Mouse (Mus musculus) embryonic facial prominence, embryonic 11.5 days (tissue): ENCODE data around the gene Gm28635. TPM values are rescaled to one million over a fixed set of nuclear protein-coding genes. Genes with fewer than 3 reads are reported as not detected.
A peak's percentile ranks its signal among the peaks of the same experiment; 100 is the strongest.

Experiments
- ATAC-seq: fragments of 200-750 bp; cut with Nextera tagmentation; replicated peaks from 2 replicates; pipeline ENCODE4 v1.8.0; 2017; ENCODE audit warnings: low read depth; ENCODE audit not compliant: insufficient number of reproducible peaks, low FRiP score, low TSS enrichment
- DNase-seq: peaks from one replicate; pipeline ENCODE4 v3.0.0-alpha.2; 2015; ENCODE audit warnings: low spot score
- H3K27ac ChIP-seq: fragments of 300-500 bp; sonication (generic); replicated peaks from 2 replicates; pipeline ENCODE4 v1.5.1; 2014; ENCODE audit warnings: mild to moderate bottlenecking, low read depth, low read length, control low read depth
- H3K27me3 ChIP-seq: fragments of 300-500 bp; sonication (generic); 2 replicates; pipeline ENCODE4 v1.6.1; 2014; ENCODE audit warnings: mild to moderate bottlenecking, low read length, moderate library complexity, mixed read lengths; ENCODE audit not compliant: control insufficient read depth, insufficient read depth
- H3K36me3 ChIP-seq: fragments of 300-500 bp; sonication (generic); replicated peaks from 2 replicates; pipeline ENCODE4 v1.6.1; 2014; ENCODE audit warnings: low read depth, mild to moderate bottlenecking, low read length, moderate library complexity, mixed read lengths; ENCODE audit not compliant: control insufficient read depth, insufficient read depth
- H3K4me1 ChIP-seq: fragments of 300-500 bp; sonication (generic); 2 replicates; pipeline ENCODE4 v1.6.1; 2014; ENCODE audit warnings: low read length, mixed read lengths; ENCODE audit not compliant: control insufficient read depth, insufficient read depth
- H3K4me2 ChIP-seq: fragments of 300-500 bp; sonication (generic); 2 replicates; pipeline ENCODE4 v1.6.1; 2014; ENCODE audit warnings: low read depth, mild to moderate bottlenecking, control low read depth, low read length, moderate library complexity
- H3K4me3 ChIP-seq: fragments of 300-500 bp; sonication (generic); 2 replicates; pipeline ENCODE4 v1.5.1; 2014; ENCODE audit warnings: low read depth, low read length, control low read depth
- H3K9ac ChIP-seq: fragments of 300-500 bp; sonication (generic); replicated peaks from 2 replicates; pipeline ENCODE4 v1.6.1; 2014; ENCODE audit warnings: mild to moderate bottlenecking, control low read depth, low read length
- H3K9me3 ChIP-seq: fragments of 300-500 bp; sonication (generic); replicated peaks from 2 replicates; pipeline ENCODE4 v1.6.1; 2016; ENCODE audit warnings: mild to moderate bottlenecking, low read length, inconsistent platforms, mixed read lengths; ENCODE audit not compliant: control insufficient read depth
- WGBS: fragments of 180-500 bp; shearing (Covaris S2); extraction: QIAGEN DNeasy Blood & Tissue Kit; methylation state at CpG from one replicate; pipeline ENCODE4 v1.1.7; 2014; 5-methylcytosine and 5-hydroxymethylcytosine counted together
- polyA plus RNA-seq: library from polyadenylated mRNA; unstranded; fragments of >200 nt; fragmentation: Nextera tagmentation; extraction: Ambion mirVana; gene quantifications from 2 replicates; pipeline ENCODE4 v1.2.1, GENCODE M21; 2014

The Gm28635 gene
- polyA plus RNA-seq, 1 experiment from 2014 or later, result not detected

- H3K27me3 ChIP-seq, result no peaks in the 10 kb centered on the region
Measured at GRCm38 (mm10) chr2:84705295-84705694, 27.5 kb upstream of the Gm28635 start.

GRCm38 (mm10) chr2:84704329-84704728, 26.5 kb upstream of the Gm28635 start:
- Histone ChIP-seq H3K4me3 (no peak overlapping the region), H3K4me2 (no peak overlapping the region), H3K9ac (no peak overlapping the region), H3K27ac (no peak overlapping the region), H3K9me3 (no peaks in the 10 kb centered on the region), H3K36me3 (no peaks in the 10 kb centered on the region; the same call in 1 of the 2 replicates), H3K27me3 (no peaks in the 10 kb centered on the region), H3K4me1 (no peaks in the 10 kb centered on the region)
- ATAC-seq, result no peak
- no peak for DNase-seq
- WGBS, result 78% methylated on average over 5 of the region's 5 CpGs

More at GRCm38 (mm10) chr2:84705295-84705694, 27.5 kb upstream of the Gm28635 start:
- Histone ChIP-seq H3K4me2 (no peak overlapping the region), H3K27ac (no peak overlapping the region), H3K4me3 (no peak overlapping the region), H3K36me3 (no peaks in the 10 kb centered on the region; the same call in 1 of the 2 replicates), H3K9me3 (no peaks in the 10 kb centered on the region), H3K9ac (no peak overlapping the region), H3K4me1 (no peaks in the 10 kb centered on the region)
- ATAC-seq (no peak), DNase-seq (no peak)
- WGBS, result 85% methylated on average over 1 of the region's 1 CpGs

GRCm38 (mm10) chr2:84703497-84703896, 25.7 kb upstream of the Gm28635 start:
- H3K36me3 ChIP-seq, result no peaks in the 10 kb centered on the region; the same call in 1 of the 2 replicates
- DNase-seq (no peak), ATAC-seq (no peak)
- H3K27me3 ChIP-seq, result no peaks in the 10 kb centered on the region
- H3K27ac ChIP-seq, result no peak overlapping the region
- no peak overlapping the region for H3K4me3 ChIP-seq
- 92% methylated on average over 1 of the region's 1 CpGs for WGBS
- no peaks in the 10 kb centered on the region for H3K4me1 ChIP-seq
- H3K9ac ChIP-seq, result no peak overlapping the region
- H3K4me2 ChIP-seq, result no peak overlapping the region
- H3K9me3 ChIP-seq, result no peaks in the 10 kb centered on the region

GRCm38 (mm10) chr2:84695007-84695695, 17.3 kb upstream of the Gm28635 start:
- Histone ChIP-seq H3K9me3 (no peaks in the 10 kb centered on the region), H3K27ac (no peak overlapping the region), H3K9ac (no peak overlapping the region), H3K4me1 (no peaks in the 10 kb centered on the region), H3K36me3 (peaks cover 8% of the 10 kb centered on the region), H3K27me3 (no peaks in the 10 kb centered on the region), H3K4me2 (no peak overlapping the region), H3K4me3 (no peak overlapping the region)
- DNase-seq (no peak), ATAC-seq (no peak)
- 90% methylated on average over 5 of the region's 5 CpGs for WGBS

- H3K4me1 ChIP-seq, result no peaks in the 10 kb centered on the region
- H3K27me3 ChIP-seq, result no peaks in the 10 kb centered on the region
- WGBS, result 92% methylated on average over 12 of the region's 12 CpGs
- no peak overlapping the region for H3K4me2 ChIP-seq
- no peak overlapping the region for H3K27ac ChIP-seq
- no peaks in the 10 kb centered on the region for H3K9me3 ChIP-seq
- ATAC-seq (no peak), DNase-seq (no peak)
- no peak overlapping the region for H3K9ac ChIP-seq
- peaks cover 17% of the 10 kb centered on the region for H3K36me3 ChIP-seq
- no peak overlapping the region for H3K4me3 ChIP-seq
Measured at GRCm38 (mm10) chr2:84690050-84690449, 12.2 kb upstream of the Gm28635 start.

- H3K27me3 ChIP-seq, result no peaks in the 10 kb centered on the region
- no peak overlapping the region for H3K4me3 ChIP-seq
- H3K4me1 ChIP-seq, result no peaks in the 10 kb centered on the region
- H3K4me2 ChIP-seq, result no peak overlapping the region
- H3K27ac ChIP-seq, result no peak overlapping the region
- no peaks in the 10 kb centered on the region for H3K9me3 ChIP-seq
- DNase-seq, result no peak
- 79% methylated on average over 2 of the region's 2 CpGs for WGBS
- H3K9ac ChIP-seq, result no peak overlapping the region
- peaks cover 16% of the 10 kb centered on the region for H3K36me3 ChIP-seq
- no peak for ATAC-seq
Measured at GRCm38 (mm10) chr2:84688080-84688844, 10.4 kb upstream of the Gm28635 start.

GRCm38 (mm10) chr2:84682605-84683183, 4.9 kb upstream of the Gm28635 start:
- WGBS, result 83% methylated on average over 6 of the region's 6 CpGs
- Histone ChIP-seq H3K4me1 (no peaks in the 10 kb centered on the region), H3K9me3 (no peaks in the 10 kb centered on the region), H3K9ac (no peak overlapping the region), H3K27me3 (no peaks in the 10 kb centered on the region), H3K4me2 (no peak overlapping the region), H3K27ac (no peak overlapping the region), H3K4me3 (no peak overlapping the region), H3K36me3 (peaks cover 2% of the 10 kb centered on the region)
- ATAC-seq, result no peak
- DNase-seq, result no peak

GRCm38 (mm10) chr2:84679016-84679415, 1.2 kb upstream of the Gm28635 start, which contains the start of gene Tmx2:
TSS of gene Tmx2 (minus strand) at chr2:84679140.
- WGBS, result 19% methylated on average over 8 of the region's 8 CpGs
- ATAC-seq (no peak), DNase-seq (no peak)
- H3K4me1 ChIP-seq, result no peaks in the 10 kb centered on the region
- 0 out of 2 replicates have a peak within 1 kb of the TSS, but pooled peaks have one; percentile 30 for H3K27ac ChIP-seq
- peak within 1 kb of the TSS; percentile 79 for H3K9ac ChIP-seq
- H3K36me3 ChIP-seq, result peaks cover 2% of the 10 kb centered on the region
- H3K4me2 ChIP-seq, result peak within 1 kb of the TSS; percentile 47
- no peaks in the 10 kb centered on the region for H3K9me3 ChIP-seq
- peak within 1 kb of the TSS; percentile 82 for H3K4me3 ChIP-seq
- no peaks in the 10 kb centered on the region for H3K27me3 ChIP-seq
